Mouse (Mus musculus) intestine, postnatal 0 days (tissue): ENCODE measurements around the gene Ticam1. TPM values are rescaled to one million over a fixed set of nuclear protein-coding genes. Genes with fewer than 3 reads are reported as not detected.

Experiments
- ATAC-seq: fragments of 200-750 bp; cut with Nextera tagmentation; 2 replicates; pipeline ENCODE4 v1.8.0; 2017; ENCODE audit warnings: mild to moderate bottlenecking, moderate TSS enrichment, moderate library complexity
- H3K27ac ChIP-seq: fragments of 300-500 bp; sonication (generic); 2 replicates; pipeline ENCODE4 v1.5.1; 2014; ENCODE audit warnings: mild to moderate bottlenecking, low read depth, low read length, moderate library complexity
- H3K27me3 ChIP-seq: fragments of 300-500 bp; sonication (generic); replicated peaks from 2 replicates; pipeline ENCODE4 v1.6.1; 2014; ENCODE audit warnings: low read length, mixed read lengths; ENCODE audit not compliant: control insufficient read depth, insufficient read depth
- H3K36me3 ChIP-seq: fragments of 300-500 bp; sonication (generic); 2 replicates; pipeline ENCODE4 v1.6.1; 2014; ENCODE audit warnings: mild to moderate bottlenecking, moderate library complexity; ENCODE audit not compliant: control insufficient read depth, insufficient read depth
- H3K4me1 ChIP-seq: fragments of 300-500 bp; sonication (generic); replicated peaks from 2 replicates; pipeline ENCODE4 v1.6.1; 2014; ENCODE audit warnings: antibody characterized with exemption, low read length, mixed read lengths; ENCODE audit not compliant: control insufficient read depth, insufficient read depth
- H3K4me2 ChIP-seq: fragments of 300-500 bp; sonication (generic); replicated peaks from 2 replicates; pipeline ENCODE4 v1.6.1; 2014; ENCODE audit warnings: low read depth, mild to moderate bottlenecking, moderate library complexity
- H3K4me3 ChIP-seq: fragments of 300-500 bp; sonication (generic); 2 replicates; pipeline ENCODE4 v1.5.1; 2014; ENCODE audit warnings: low read depth, low read length
- H3K9ac ChIP-seq: fragments of 300-500 bp; sonication (generic); 2 replicates; pipeline ENCODE4 v1.6.1; 2014; ENCODE audit warnings: mild to moderate bottlenecking, low read depth, low read length
- H3K9me3 ChIP-seq: fragments of 300-500 bp; sonication (generic); 2 replicates; pipeline ENCODE4 v1.6.1; 2016; ENCODE audit warnings: mixed run types; ENCODE audit not compliant: control insufficient read depth
- CTCF ChIP-seq: sonication (generic); IDR thresholded peaks from 2 replicates; pipeline ENCODE4 v1.5.1; 2016; ENCODE audit warnings: low read depth, mild to moderate bottlenecking, control low read depth, antibody characterized with exemption, moderate library complexity
- WGBS: fragments of 180-500 bp; shearing (Covaris S2); extraction: QIAGEN DNeasy Blood & Tissue Kit; methylation state at CpG from one replicate; pipeline ENCODE4 v1.1.7; 2014; 5-methylcytosine and 5-hydroxymethylcytosine counted together
- polyA plus RNA-seq: library from polyadenylated mRNA; unstranded; fragments of >200 nt; fragmentation: Nextera tagmentation; extraction: Ambion mirVana; gene quantifications from 2 replicates; pipeline ENCODE4 v1.2.1, GENCODE M21; 2015

Gene Ticam1
- polyA plus RNA-seq: 15.8 and 16.0 TPM in 2 replicates

- Histone ChIP-seq H3K9me3 (no peaks in the 10 kb centered on the region), H3K27me3 (no peaks in the 10 kb centered on the region), H3K4me2 (peak within 1 kb of the TSS; percentile 75), H3K9ac (peak within 1 kb of the TSS; percentile 76), H3K27ac (peak within 1 kb of the TSS; percentile 98), H3K4me1 (0 out of 2 replicates have a peak, but pooled peaks cover 3% of the 10 kb centered on the region), H3K4me3 (peak within 1 kb of the TSS; percentile 61), H3K36me3 (peaks cover 48% of the 10 kb centered on the region)
- under 1% methylated on average over 19 of the region's 21 CpGs for WGBS
- ATAC-seq: peak; percentile 83
- TF ChIP-seq CTCF: peak; percentile 69
These were observed at the start of gene Ticam1 for GRCm38 (mm10) chr17:56276643-56277566. Ticam1 (minus strand) TSS chr17:56276786.

- Histone ChIP-seq H3K36me3 (peaks cover 19% of the 10 kb centered on the region; the same call in 1 of the 2 replicates), H3K27ac (peak within 1 kb of the TSS; percentile 97), H3K4me3 (peak within 1 kb of the TSS; percentile 77), H3K27me3 (no peaks in the 10 kb centered on the region), H3K9me3 (no peaks in the 10 kb centered on the region), H3K4me1 (peaks cover 10% of the 10 kb centered on the region; the same call in 1 of the 2 replicates), H3K4me2 (peak within 1 kb of the TSS; percentile 92), H3K9ac (peak within 1 kb of the TSS; percentile 91)
- no peak for TF ChIP-seq CTCF
- WGBS: under 1% methylated on average over 52 of the region's 57 CpGs
- peak; percentile 98 for ATAC-seq
These were observed 49.0 kb upstream of the Ticam1 start, which contains the start of gene Kdm4b for GRCm38 (mm10) chr17:56325450-56326152. Kdm4b (plus strand) TSS chr17:56326062.

GRCm38 (mm10) chr17:56324419-56324818 lies 47.8 kb upstream of the Ticam1 start:
- Histone ChIP-seq H3K27me3 (no peaks in the 10 kb centered on the region), H3K36me3 (peaks cover 30% of the 10 kb centered on the region; the same call in 1 of the 2 replicates), H3K9ac (no peak overlapping the region), H3K4me1 (peaks cover 10% of the 10 kb centered on the region; the same call in 1 of the 2 replicates), H3K4me3 (no peak overlapping the region), H3K4me2 (no peak overlapping the region), H3K9me3 (no peaks in the 10 kb centered on the region), H3K27ac (no peak overlapping the region)
- ATAC-seq: no peak
- no peak for TF ChIP-seq CTCF
- 61% methylated on average over 3 of the region's 3 CpGs for WGBS

GRCm38 (mm10) chr17:56309191-56309945 lies 32.8 kb upstream of the Ticam1 start:
- Histone ChIP-seq H3K36me3 (peaks cover 45% of the 10 kb centered on the region), H3K9me3 (no peaks in the 10 kb centered on the region), H3K4me3 (no peak overlapping the region), H3K9ac (no peak overlapping the region), H3K27ac (no peak overlapping the region), H3K27me3 (no peaks in the 10 kb centered on the region), H3K4me2 (no peak overlapping the region), H3K4me1 (no peaks in the 10 kb centered on the region)
- WGBS: 83% methylated on average over 15 of the region's 15 CpGs
- no peak for TF ChIP-seq CTCF
- ATAC-seq: no peak

GRCm38 (mm10) chr17:56308088-56308487 lies 31.5 kb upstream of the Ticam1 start:
- Histone ChIP-seq H3K4me2 (0 out of 2 replicates have a peak overlapping the region, but pooled peaks have one; percentile 3), H3K36me3 (peaks cover 34% of the 10 kb centered on the region), H3K27me3 (no peaks in the 10 kb centered on the region), H3K9me3 (no peaks in the 10 kb centered on the region), H3K4me1 (no peaks in the 10 kb centered on the region; the same call in 1 of the 2 replicates), H3K27ac (no peak overlapping the region), H3K9ac (no peak overlapping the region; the same call in 1 of the 2 replicates), H3K4me3 (no peak overlapping the region)
- TF ChIP-seq CTCF: no peak
- WGBS: 48% methylated on average over 6 of the region's 6 CpGs
- ATAC-seq: no peak
